11 mouse cellular contexts compared by ENCODE assay signal in the genomic region with DNA sequence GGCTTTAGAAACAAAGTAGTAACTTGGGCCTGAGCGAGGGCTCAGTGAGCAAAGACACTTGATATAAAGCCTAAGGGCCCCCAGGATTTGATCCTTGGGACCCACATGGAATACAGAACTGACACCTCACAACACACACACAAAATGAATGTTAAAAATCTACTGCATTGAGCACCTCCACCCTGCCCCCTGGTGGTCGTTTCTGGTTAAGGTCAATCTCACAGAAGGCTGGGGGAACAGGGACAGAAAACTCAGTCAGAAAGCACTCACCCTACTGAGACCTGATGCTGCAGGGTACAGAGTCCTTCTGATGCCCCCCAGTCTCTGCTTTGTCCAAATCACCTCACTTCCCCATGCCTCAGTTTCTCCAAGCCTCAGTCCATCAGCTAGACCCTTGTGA. TPM values are rescaled to one million over a fixed set of nuclear protein-coding genes. Genes with fewer than 3 reads are reported as not detected.
DNase-seq lines count a peak whose midpoint lies in the region; ATAC-seq and TF ChIP-seq lines count a peak whose summit lies in the region.
"Had no signal": no experiment of that assay in that cellular context is flagged by ENCODE, and none has a peak within 500 bp of the region (broad histone marks: within the 10 kb centered on the region; RNA-seq: fewer than 3 reads in every experiment).

No protein-coding gene starts in this region.

- H3K9ac ChIP-seq in forebrain, embryonic 14.5 days (ENCODE audit: low read length), result no peak overlapping the region
- H3K9ac ChIP-seq in forebrain, embryonic 13.5 days, result no peak overlapping the region
- H3K9ac ChIP-seq: limb, embryonic 15.5 days had no signal

- H3K36me3 ChIP-seq in forebrain, embryonic 14.5 days (ENCODE audit: control insufficient read depth, insufficient read depth, low read length), result no peaks in the 10 kb centered on the region
- no peaks in the 10 kb centered on the region for H3K36me3 ChIP-seq in forebrain, embryonic 13.5 days (ENCODE audit: poor library complexity, severe bottlenecking)
- H3K36me3 ChIP-seq in embryonic facial prominence, embryonic 10.5 days (replicated peaks), result no peaks in the 10 kb centered on the region
- H3K36me3 ChIP-seq: limb, embryonic 15.5 days had no signal

- no peaks in the 10 kb centered on the region for H3K9me3 ChIP-seq in forebrain, embryonic 14.5 days (replicated peaks; ENCODE audit: control insufficient read depth, low read length)
- no peaks in the 10 kb centered on the region for H3K9me3 ChIP-seq in forebrain, embryonic 13.5 days (replicated peaks)
- no peaks in the 10 kb centered on the region for H3K9me3 ChIP-seq in embryonic facial prominence, embryonic 10.5 days
- H3K9me3 ChIP-seq: limb, embryonic 15.5 days had no signal

- H3K27ac ChIP-seq in forebrain, embryonic 14.5 days (ENCODE audit: low read depth, low read length), result no peak overlapping the region
- H3K27ac ChIP-seq in forebrain, embryonic 13.5 days, result no peak overlapping the region
- no peak overlapping the region; the same call in 1 of the 2 replicates for H3K27ac ChIP-seq in left cerebral cortex, adult 2 months
- no peak overlapping the region for H3K27ac ChIP-seq in embryonic facial prominence, embryonic 10.5 days (replicated peaks)
- H3K27ac ChIP-seq: limb, embryonic 15.5 days had no signal

- ATAC-seq in forebrain, embryonic 14.5 days, result no peak
- no peak for ATAC-seq in forebrain, embryonic 13.5 days
- ATAC-seq in megakaryocyte-erythroid progenitor cell, adult 5-6 weeks (replicated peaks; ENCODE audit: low FRiP score, low TSS enrichment, poor library complexity, severe bottlenecking), result no peak
- ATAC-seq: Patski had no signal

- peak; percentile 72 for TF ChIP-seq CTCF in left cerebral cortex, adult 2 months (IDR thresholded peaks at IDR 0.05)

- peak; percentile 34 for DNase-seq in forebrain, embryonic 14.5 days (ENCODE audit: low spot score)
- no peak for DNase-seq in left cerebral cortex, adult 2 months (ENCODE audit: extremely low spot score in 1 of 2, low spot score in 2 of 2)
- DNase-seq in left cerebral cortex, adult 9 months (ENCODE audit: low spot score in 2 of 2), result no peak
- DNase-seq in ES-CJ7 (ENCODE audit: low read depth, low spot score), result peak; percentile 36
- DNase-seq in embryonic facial prominence, embryonic 10.5 days (ENCODE audit: low spot score), result peak; percentile 68
- DNase-seq in gastrocnemius, postnatal 25 days, result no peak

- intact Hi-C loops in left cerebral cortex, adult 2 months (cut with DNase I), result loop anchor here (1.0 to 5.0 kb wide), 2 partner anchors 68 to 295 kb away; no protein-coding TSS in a partner anchor

- H3K27me3 ChIP-seq in forebrain, embryonic 14.5 days (replicated peaks; ENCODE audit: control insufficient read depth, insufficient read depth, low read length), result no peaks in the 10 kb centered on the region
- no peaks in the 10 kb centered on the region for H3K27me3 ChIP-seq in forebrain, embryonic 13.5 days
- H3K27me3 ChIP-seq in embryonic facial prominence, embryonic 10.5 days (replicated peaks; ENCODE audit: low read depth, poor library complexity, severe bottlenecking), result 0 out of 2 replicates have a peak, but pooled peaks cover 5% of the 10 kb centered on the region
- H3K27me3 ChIP-seq: limb, embryonic 15.5 days; Patski had no signal

- no peak overlapping the region for H3K4me2 ChIP-seq in forebrain, embryonic 14.5 days (ENCODE audit: low read length)
- H3K4me2 ChIP-seq in forebrain, embryonic 13.5 days, result no peak overlapping the region
- H3K4me2 ChIP-seq: limb, embryonic 15.5 days had no signal

- no peaks in the 10 kb centered on the region; the same call in 1 of the 2 replicates for H3K4me1 ChIP-seq in forebrain, embryonic 14.5 days (ENCODE audit: control insufficient read depth, insufficient read depth, low read length)
- peaks cover 24% of the 10 kb centered on the region for H3K4me1 ChIP-seq in forebrain, embryonic 13.5 days
- H3K4me1 ChIP-seq in embryonic facial prominence, embryonic 10.5 days, result peaks cover 36% of the 10 kb centered on the region

- 42% methylated on average over 2 of the region's 2 CpGs for WGBS in forebrain, embryonic 14.5 days
- 33% methylated on average over 2 of the region's 2 CpGs for WGBS in forebrain, embryonic 13.5 days
- WGBS in embryonic facial prominence, embryonic 10.5 days, result 38% methylated on average over 2 of the region's 2 CpGs

- no peak overlapping the region for H3K4me3 ChIP-seq in forebrain, embryonic 14.5 days (ENCODE audit: low read depth, low read length)
- no peak overlapping the region for H3K4me3 ChIP-seq in forebrain, embryonic 13.5 days
- H3K4me3 ChIP-seq in left cerebral cortex, adult 2 months, result no peak overlapping the region
- H3K4me3 ChIP-seq in embryonic facial prominence, embryonic 10.5 days, result no peak overlapping the region
- H3K4me3 ChIP-seq: limb, embryonic 15.5 days had no signal

RNA-seq across cellular contexts. Expression of gene 2900026A02Rik, which starts 53.3 kb away (rescaled TPM):
- 2.1 and 2.7 TPM in 2 replicates for polyA plus RNA-seq in forebrain, embryonic 14.5 days (2014; fragmentation: Nextera tagmentation; extraction: Ambion mirVana)
- 4.3 and 5.1 TPM in 2 replicates for polyA plus RNA-seq in forebrain, embryonic 13.5 days (2015; fragmentation: Nextera tagmentation; extraction: Ambion mirVana)
- total RNA-seq in left cerebral cortex, adult 2 months (2021), result 10 to 100 TPM; 39.6 to 45.1 TPM
- 3.7 and 4.6 TPM in 2 replicates for polyA plus RNA-seq in embryonic facial prominence, embryonic 10.5 days (2016; fragmentation: Nextera tagmentation; extraction: Ambion mirVana)
- total RNA-seq in megakaryocyte-erythroid progenitor cell, adult 5-6 weeks (2014; fragmentation: Nextera tagmentation), result 9.9 and 12.3 TPM in 2 replicates
- total RNA-seq in megakaryocyte-erythroid progenitor cell, adult 5-6 weeks (2017), result 5.8 and 6.8 TPM in 2 replicates
- 10 to 100 TPM; 25.7 to 28.0 TPM for total RNA-seq in gastrocnemius, postnatal 25 days (2021)

RNA-seq across cellular contexts. Expression of gene Tmem211, which starts 59.0 kb away (rescaled TPM):
- not detected in 2 replicates for polyA plus RNA-seq in forebrain, embryonic 14.5 days (2014; fragmentation: Nextera tagmentation; extraction: Ambion mirVana)
- polyA plus RNA-seq in forebrain, embryonic 13.5 days (2015; fragmentation: Nextera tagmentation; extraction: Ambion mirVana), result not detected in 2 replicates
- not detected for total RNA-seq in left cerebral cortex, adult 2 months (2021)
- 0.21 and 0.46 TPM in 2 replicates for polyA plus RNA-seq in embryonic facial prominence, embryonic 10.5 days (2016; fragmentation: Nextera tagmentation; extraction: Ambion mirVana)
- not detected in 2 replicates for total RNA-seq in megakaryocyte-erythroid progenitor cell, adult 5-6 weeks (2014; fragmentation: Nextera tagmentation)
- total RNA-seq in megakaryocyte-erythroid progenitor cell, adult 5-6 weeks (2017), result not detected in 2 replicates
- not detected for total RNA-seq in gastrocnemius, postnatal 25 days (2021)
- polyA plus RNA-seq: frontal cortex, adult 2 months; Patski had no signal

Comparison
In these comparisons a context has a peak if more than half of its experiments do, and no peak if none do; other contexts are left out.
1. DNase-seq: peak in forebrain, embryonic 14.5 days (single experiment), ES-CJ7 (single experiment) and embryonic facial prominence, embryonic 10.5 days (single experiment); none in left cerebral cortex, adult 2 months (0 of 2), left cerebral cortex, adult 9 months (0 of 2) and gastrocnemius, postnatal 25 days (single experiment).